Mouse (Mus musculus) stomach, embryonic 16.5 days (tissue): ENCODE results near the gene Stx7. TPM values are rescaled to one million over a fixed set of nuclear protein-coding genes. Genes with fewer than 3 reads are reported as not detected.
"Not testable (repeated sequence)": the region's sequence is repeated elsewhere in the genome, so short reads cannot be mapped to it uniquely, and the experiment has no call there.

ENCODE experiments used
- ATAC-seq: fragments of 200-750 bp; cut with Nextera tagmentation; 2 replicates; pipeline ENCODE4 v1.8.0; 2017; ENCODE audit warnings: moderate number of reproducible peaks, moderate TSS enrichment; ENCODE audit not compliant: insufficient read depth, low FRiP score
- H3K27ac ChIP-seq: fragments of 300-500 bp; sonication (generic); 2 replicates; pipeline ENCODE4 v1.5.1; 2014; ENCODE audit warnings: low read length
- H3K27me3 ChIP-seq: fragments of 300-500 bp; sonication (generic); 2 replicates; pipeline ENCODE4 v1.6.1; 2014; ENCODE audit warnings: low read length, control low read depth, mixed read lengths; ENCODE audit not compliant: control insufficient read depth, insufficient read depth
- H3K36me3 ChIP-seq: fragments of 300-500 bp; sonication (generic); 2 replicates; pipeline ENCODE4 v1.6.1; 2014; ENCODE audit warnings: low read length; ENCODE audit not compliant: control insufficient read depth, insufficient read depth
- H3K4me1 ChIP-seq: fragments of 300-500 bp; sonication (generic); 2 replicates; pipeline ENCODE4 v1.6.1; 2014; ENCODE audit warnings: low read length, control low read depth, mixed read lengths; ENCODE audit not compliant: control insufficient read depth, insufficient read depth
- H3K4me2 ChIP-seq: fragments of 300-500 bp; sonication (generic); 2 replicates; pipeline ENCODE4 v1.6.1; 2014; ENCODE audit warnings: low read depth, low read length, mixed read lengths
- H3K4me3 ChIP-seq: fragments of 300-500 bp; sonication (generic); replicated peaks from 2 replicates; pipeline ENCODE4 v1.5.1; 2014; ENCODE audit warnings: mild to moderate bottlenecking, low read length
- H3K9ac ChIP-seq: fragments of 300-500 bp; sonication (generic); 2 replicates; pipeline ENCODE4 v1.6.1; 2014; ENCODE audit warnings: low read length
- H3K9me3 ChIP-seq: fragments of 300-500 bp; sonication (generic); replicated peaks from 2 replicates; pipeline ENCODE4 v1.6.1; 2016; ENCODE audit warnings: low read length, control low read depth; ENCODE audit not compliant: control insufficient read depth
- WGBS: fragments of 180-500 bp; shearing (Covaris S2); extraction: QIAGEN DNeasy Blood & Tissue Kit; methylation state at CpG from one replicate; pipeline ENCODE4 v1.1.7; 2014; 5-methylcytosine and 5-hydroxymethylcytosine counted together
- polyA plus RNA-seq: library from polyadenylated mRNA; unstranded; fragments of >200 nt; fragmentation: Nextera tagmentation; extraction: Ambion mirVana; gene quantifications from 2 replicates; pipeline ENCODE4 v1.2.1, GENCODE M21; 2015

Gene Stx7
- polyA plus RNA-seq, result 102 TPM in 2 replicates

GRCm38 (mm10) chr10:24149135-24149781, at the start of gene Stx7:
Gene Stx7, plus strand, starts transcription at chr10:24149302.
- peak within 1 kb of the TSS; percentile 87 for H3K4me3 ChIP-seq
- peak within 1 kb of the TSS; percentile 82 for H3K9ac ChIP-seq
- H3K36me3 ChIP-seq, result no peaks in the 10 kb centered on the region
- H3K27ac ChIP-seq, result peak within 1 kb of the TSS; percentile 40
- H3K4me1 ChIP-seq, result peaks cover 13% of the 10 kb centered on the region
- H3K4me2 ChIP-seq, result peak within 1 kb of the TSS; percentile 55
- WGBS, result under 1% methylated on average over 44 of the region's 45 CpGs
- H3K9me3 ChIP-seq, result no peaks in the 10 kb centered on the region
- H3K27me3 ChIP-seq, result no peaks in the 10 kb centered on the region
- peak; percentile 95 for ATAC-seq

- H3K9me3 ChIP-seq, H3K4me2 ChIP-seq, H3K27me3 ChIP-seq, H3K27ac ChIP-seq, H3K9ac ChIP-seq, ATAC-seq, H3K4me1 ChIP-seq, H3K4me3 ChIP-seq, H3K36me3 ChIP-seq: not testable (repeated sequence)
- WGBS, result 79% methylated on average over 1 of the region's 3 CpGs
These were observed 47.3 kb upstream of the Stx7 start, which contains the start of gene Taar8c for GRCm38 (mm10) chr10:24101812-24102211. Gene Taar8c, minus strand, starts transcription at chr10:24101912.

- WGBS, result 22% methylated on average over 1 of the region's 1 CpGs
- H3K4me2 ChIP-seq, H3K9me3 ChIP-seq, H3K36me3 ChIP-seq, H3K9ac ChIP-seq, H3K4me3 ChIP-seq, H3K27ac ChIP-seq, ATAC-seq, H3K4me1 ChIP-seq, H3K27me3 ChIP-seq: not testable (repeated sequence)
These were observed 45.8 kb upstream of the Stx7 start for GRCm38 (mm10) chr10:24103299-24103698.

DNA sequence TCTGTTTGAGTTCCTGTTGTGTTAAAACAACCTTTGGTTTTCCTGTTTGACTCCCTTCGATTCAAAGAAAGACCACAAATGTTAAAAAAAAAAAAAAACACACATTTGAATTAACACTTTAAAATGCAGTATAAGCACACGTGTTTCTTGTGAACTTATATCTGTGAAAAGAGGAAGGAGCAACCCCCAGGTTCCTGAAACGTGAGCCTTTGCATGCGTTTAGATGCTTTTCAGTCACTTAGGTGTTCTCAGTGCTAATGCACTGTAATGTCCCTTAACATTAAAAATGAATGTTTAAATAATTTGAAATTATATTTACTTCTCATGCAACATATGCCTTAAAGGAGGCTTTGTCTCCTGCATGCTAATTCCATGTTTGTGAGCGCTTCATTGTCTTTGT, 41.4 kb upstream of the Stx7 start:
- Histone ChIP-seq H3K36me3 (no peaks in the 10 kb centered on the region), H3K27me3 (no peaks in the 10 kb centered on the region), H3K4me2 (no peak overlapping the region), H3K9ac (no peak overlapping the region), H3K9me3 (no peaks in the 10 kb centered on the region), H3K4me1 (no peaks in the 10 kb centered on the region), H3K27ac (no peak overlapping the region), H3K4me3 (no peak overlapping the region)
- 57% methylated on average over 5 of the region's 5 CpGs for WGBS
- no peak for ATAC-seq

DNA sequence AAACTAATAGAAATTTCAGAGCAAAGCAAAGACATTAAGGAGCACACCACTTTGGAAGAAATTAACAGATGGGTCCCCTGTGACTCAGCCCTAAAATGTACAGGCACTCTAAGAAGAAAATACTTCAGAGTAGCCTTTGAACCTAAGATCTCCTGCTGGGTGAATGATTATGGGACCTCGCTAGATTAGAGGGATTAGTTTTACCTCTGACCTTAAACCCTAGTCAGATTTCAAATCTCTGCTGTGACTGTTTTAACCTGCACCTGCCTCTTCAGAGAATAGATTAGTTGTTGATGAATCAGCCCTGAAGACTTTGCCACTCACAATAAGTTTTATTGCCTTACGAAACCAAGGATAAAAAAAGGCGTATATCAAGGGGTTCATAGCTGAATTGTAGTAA, 40.9 kb upstream of the Stx7 start:
- 62% methylated on average over 3 of the region's 3 CpGs for WGBS
- ATAC-seq, result no peak
- Histone ChIP-seq H3K36me3 (no peaks in the 10 kb centered on the region), H3K27ac (no peak overlapping the region), H3K9ac (no peak overlapping the region), H3K9me3 (no peaks in the 10 kb centered on the region), H3K4me3 (no peak overlapping the region), H3K4me1 (no peaks in the 10 kb centered on the region), H3K4me2 (no peak overlapping the region), H3K27me3 (no peaks in the 10 kb centered on the region)

DNA sequence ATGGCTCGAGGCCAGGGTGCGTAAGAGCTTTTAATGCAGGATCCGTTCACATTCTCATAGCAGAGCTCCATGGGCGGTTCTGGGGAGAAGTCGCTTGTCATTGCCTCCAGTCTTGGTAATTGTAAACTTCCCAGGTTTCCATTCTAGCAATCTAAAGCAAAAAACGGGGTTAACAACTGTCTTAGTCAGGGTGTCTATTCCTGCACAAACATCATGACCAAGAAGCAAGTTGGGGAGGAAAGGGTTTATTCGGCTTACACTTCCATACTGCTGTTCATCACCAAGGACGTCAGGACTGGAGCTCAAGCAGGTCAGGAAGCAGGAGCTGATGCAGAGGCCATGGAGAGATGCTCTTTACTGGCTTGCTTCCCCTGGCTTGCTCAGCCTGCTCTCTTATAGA, 39.7 kb upstream of the Stx7 start, which contains the start of gene Taar9:
TSS of gene Taar9 (minus strand) at position 101 of the 400 bp plus-strand sequence.
- H3K9me3 ChIP-seq, H3K27ac ChIP-seq, ATAC-seq: not testable (repeated sequence)

DNA sequence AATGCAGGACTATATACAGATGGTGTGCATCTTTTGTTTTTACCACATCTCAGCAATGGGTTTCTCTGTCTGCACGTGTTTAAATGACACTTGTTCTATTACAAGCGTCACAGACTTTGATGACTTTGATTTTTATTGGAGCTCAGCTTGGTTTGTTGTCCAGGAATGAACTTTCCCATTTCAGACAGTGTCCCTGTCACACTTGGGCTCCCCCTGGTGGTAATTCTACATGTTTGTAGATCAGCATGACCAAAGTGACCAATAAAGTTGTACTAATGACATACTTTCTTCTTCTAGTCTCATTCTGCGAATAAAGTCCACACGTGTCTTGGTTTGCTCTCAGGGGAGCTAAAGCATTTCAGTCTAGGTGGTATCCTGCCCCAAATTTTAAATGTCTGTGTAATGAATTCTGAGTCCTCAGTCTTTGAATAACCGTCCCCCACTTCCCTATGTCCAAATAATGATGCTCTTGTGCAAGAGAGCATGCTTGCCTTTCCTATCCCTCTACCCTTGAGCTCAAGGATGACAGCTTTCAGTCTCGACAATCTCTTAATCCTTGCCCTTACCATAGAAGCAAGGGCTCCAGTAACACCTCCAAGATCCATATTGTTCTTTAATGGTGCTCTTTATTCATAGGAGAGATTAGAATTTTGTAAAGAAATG, 37.9 kb upstream of the Stx7 start:
- WGBS, result 51% methylated on average over 6 of the region's 6 CpGs

More for the DNA sequence above, 39.7 kb upstream of the Stx7 start, which contains the start of gene Taar9:
- not testable (repeated sequence) for H3K4me3 ChIP-seq, H3K9ac ChIP-seq, H3K4me1 ChIP-seq, H3K4me2 ChIP-seq, H3K27me3 ChIP-seq, H3K36me3 ChIP-seq
- 80% methylated on average over 8 of the region's 8 CpGs for WGBS

DNA sequence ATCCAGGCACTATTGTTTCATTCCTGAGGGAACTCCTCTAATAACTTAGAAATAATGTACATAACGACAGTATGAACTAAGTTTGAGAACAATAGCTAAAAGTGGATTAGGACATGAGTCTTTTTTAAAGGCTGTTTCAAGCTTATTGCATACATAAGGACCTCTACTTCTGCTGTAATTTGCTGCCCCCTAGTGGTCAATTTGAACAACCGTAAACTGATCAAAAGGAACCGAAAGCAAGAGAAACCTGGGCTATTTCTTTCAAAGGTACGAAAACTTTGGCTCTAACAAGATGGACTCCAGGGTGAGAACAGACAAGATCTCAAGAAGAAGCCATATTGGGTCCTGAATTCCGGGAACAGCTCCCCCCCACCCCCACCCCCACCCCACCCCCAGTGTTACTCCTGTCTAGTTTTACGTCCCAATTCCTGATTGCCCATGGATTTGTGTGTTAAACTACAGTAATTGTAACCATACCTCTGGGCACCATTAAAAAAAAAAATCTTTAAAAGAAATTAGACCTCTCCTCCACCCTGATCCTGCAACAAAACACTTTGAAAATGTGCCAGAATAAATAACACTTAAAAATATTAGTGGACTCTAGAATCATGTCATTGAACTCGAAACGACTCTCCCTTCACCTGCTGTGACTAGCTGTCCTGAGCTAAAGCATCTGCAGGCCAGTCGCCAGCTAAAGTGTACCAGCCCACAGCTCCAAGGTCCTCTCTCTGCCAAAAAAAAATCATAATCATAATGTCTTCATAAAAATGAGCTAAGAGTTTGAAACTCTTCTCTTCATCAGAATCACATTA, 17.4 kb upstream of the Stx7 start:
- Histone ChIP-seq H3K9ac (peak overlapping the region; percentile 60), H3K4me2 (peak overlapping the region; percentile 58), H3K9me3 (no peaks in the 10 kb centered on the region), H3K27me3 (no peaks in the 10 kb centered on the region), H3K36me3 (no peaks in the 10 kb centered on the region), H3K4me1 (0 out of 2 replicates have a peak, but pooled peaks cover 3% of the 10 kb centered on the region), H3K27ac (peak overlapping the region; percentile 90), H3K4me3 (peak overlapping the region; percentile 36)
- peak; percentile 63; the same call in 1 of the 2 replicates for ATAC-seq
- WGBS, result 20% methylated on average over 9 of the region's 9 CpGs

More for the DNA sequence above, 37.9 kb upstream of the Stx7 start:
- H3K27ac ChIP-seq, result no peak overlapping the region
- no peaks in the 10 kb centered on the region for H3K4me1 ChIP-seq
- no peak overlapping the region for H3K9ac ChIP-seq
- H3K9me3 ChIP-seq, result peaks cover 5% of the 10 kb centered on the region; the same call in 1 of the 2 replicates
- ATAC-seq, result no peak
- no peak overlapping the region for H3K4me3 ChIP-seq
- H3K27me3 ChIP-seq, result no peaks in the 10 kb centered on the region
- no peak overlapping the region for H3K4me2 ChIP-seq
- no peaks in the 10 kb centered on the region for H3K36me3 ChIP-seq
